Mouse (Mus musculus) MEL (cell line): ENCODE measurements at regions not wholly inside any gene's neighbourhood (a gene's known extent, or its start where the extent isn't known, plus 50 kb on each side); places are given as distances from the start of the nearest gene placed in this dataset.

Experiments used
- CHD1 ChIP-seq: IDR thresholded peaks from 2 replicates; pipeline ENCODE4 v1.6.1; 2012; ENCODE audit warnings: low read depth, mild to moderate bottlenecking, inconsistent platforms, low read length, improper control_type of control experiment
- CHD2 ChIP-seq: IDR thresholded peaks from 2 replicates; pipeline ENCODE4 v1.6.1; 2011; ENCODE audit warnings: low read length, improper control_type of control experiment
- CTCF ChIP-seq, 3 experiments: IDR thresholded peaks in 2 of 3; conservative IDR thresholded peaks in 1 of 3; 2 replicates each; pipeline ENCODE4 v1.5.1; 2011 to 2012; ENCODE audit warnings: low read length in 3 of 3, low read depth in 2 of 3, mild to moderate bottlenecking in 2 of 3, improper control_type of control experiment in 1 of 3, inconsistent platforms in 1 of 3, mixed read lengths in 1 of 3, moderate library complexity in 1 of 3; ENCODE audit not compliant: control insufficient read depth in 1 of 3, insufficient read depth in 1 of 3, poor library complexity in 1 of 3, severe bottlenecking in 1 of 3
- E2F4 ChIP-seq: IDR thresholded peaks from 2 replicates; pipeline ENCODE4 v1.6.1; 2011; ENCODE audit warnings: low read depth, low read length, improper control_type of control experiment, borderline replicate concordance
- EP300 ChIP-seq, 2 experiments: IDR thresholded peaks; 2 replicates each; pipeline ENCODE4 v1.6.1; 2011; ENCODE audit warnings: improper control_type of control experiment in 2 of 2, low read length in 2 of 2, low read depth in 1 of 2, mild to moderate bottlenecking in 1 of 2
- HCFC1 ChIP-seq: IDR thresholded peaks from 2 replicates; pipeline ENCODE4 v1.6.1; 2012; ENCODE audit warnings: low read depth, mild to moderate bottlenecking, inconsistent platforms, low read length, improper control_type of control experiment, moderate library complexity
- JUND ChIP-seq: IDR thresholded peaks from 2 replicates; pipeline ENCODE4 v1.6.1; 2011; ENCODE audit warnings: low read depth, mild to moderate bottlenecking, improper control_type of control experiment, low read length
- NRF1 ChIP-seq: IDR thresholded peaks from 2 replicates; pipeline ENCODE4 v1.6.1; 2014; ENCODE audit warnings: low read depth, mild to moderate bottlenecking, inconsistent platforms, low read length, improper control_type of control experiment, moderate library complexity; ENCODE audit not compliant: poor library complexity, insufficient read depth, severe bottlenecking
- POLR2A ChIP-seq, 2 experiments: IDR thresholded peaks; 2 replicates each; pipeline ENCODE4 v1.6.1; 2011 to 2012; ENCODE audit warnings: low read length in 2 of 2, mild to moderate bottlenecking in 2 of 2, control low read depth in 1 of 2, improper control_type of control experiment in 1 of 2, low read depth in 1 of 2, moderate library complexity in 1 of 2; ENCODE audit not compliant: control insufficient read depth in 1 of 2, insufficient read depth in 1 of 2, poor library complexity in 1 of 2
- TBP ChIP-seq: IDR thresholded peaks from 2 replicates; pipeline ENCODE4 v1.8.0; 2011; ENCODE audit warnings: low read depth, low read length, improper control_type of control experiment
- TCF12 ChIP-seq: IDR thresholded peaks from 2 replicates; pipeline ENCODE4 v1.6.1; 2014; ENCODE audit warnings: low read depth, mild to moderate bottlenecking, inconsistent platforms, low read length, improper control_type of control experiment, moderate library complexity
- UBTF ChIP-seq: IDR thresholded peaks from 2 replicates; pipeline ENCODE4 v1.6.1; 2012; ENCODE audit warnings: low read depth, mild to moderate bottlenecking, inconsistent platforms, low read length, improper control_type of control experiment, moderate library complexity, borderline replicate concordance; ENCODE audit not compliant: insufficient read depth
- ZMIZ1 ChIP-seq: IDR thresholded peaks from 2 replicates; pipeline ENCODE4 v1.6.1; 2012; ENCODE audit warnings: low read depth, mild to moderate bottlenecking, inconsistent platforms, low read length, improper control_type of control experiment, moderate library complexity

DNA sequence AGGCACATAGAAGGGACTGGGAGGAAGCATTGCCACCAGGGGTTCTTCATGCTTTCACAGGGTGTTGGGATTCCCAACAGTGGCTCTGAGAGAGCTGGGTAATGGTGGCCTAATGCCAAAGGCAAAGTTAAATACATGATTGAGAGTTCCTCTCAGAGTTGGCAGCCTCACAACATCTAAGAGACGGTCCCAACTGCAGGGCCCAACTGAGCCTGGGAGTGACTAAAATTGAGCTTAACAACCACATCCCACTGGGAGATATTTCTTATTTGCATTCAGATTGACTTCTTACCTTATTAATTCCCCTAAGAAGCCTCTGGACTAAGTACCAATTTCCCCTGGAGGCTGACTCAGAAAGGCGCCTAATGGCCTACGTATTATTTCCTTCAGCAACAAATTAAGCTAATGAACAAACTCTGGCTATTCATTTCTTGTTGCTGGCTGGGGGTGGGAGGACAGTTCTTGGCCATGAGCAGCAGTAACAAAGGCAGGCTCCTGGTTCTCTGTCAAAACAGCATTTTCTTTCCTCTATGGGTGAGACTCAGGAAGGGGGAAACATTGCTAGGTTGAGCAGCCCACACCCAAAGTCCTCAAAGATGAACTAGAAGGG lies 77.0 kb upstream of the Adra1d start:
- no peak for TF ChIP-seq NRF1
- no peak for TF ChIP-seq JUND
- TF ChIP-seq EP300 (IDR thresholded peaks at IDR 0.05; ENCODE audit: low read depth in 1 of 2, low read length in 2 of 2), result no peak
- TF ChIP-seq CHD2, result no peak
- TF ChIP-seq CTCF (IDR thresholded peaks at IDR 0.05 in 2 of 3, conservative IDR thresholded peaks at IDR 0.05 in 1 of 3; ENCODE audit: control insufficient read depth in 1 of 3, insufficient read depth in 1 of 3, low read depth in 2 of 3, low read length in 3 of 3, poor library complexity in 1 of 3, severe bottlenecking in 1 of 3), result no peak
- no peak for TF ChIP-seq E2F4
- no peak for TF ChIP-seq POLR2A (IDR thresholded peaks at IDR 0.05; ENCODE audit: control insufficient read depth in 1 of 2, insufficient read depth in 1 of 2, low read depth in 1 of 2, low read length in 2 of 2, poor library complexity in 1 of 2)
- no peak for TF ChIP-seq HCFC1
- TF ChIP-seq TCF12, result no peak
- no peak for TF ChIP-seq ZMIZ1
- no peak for TF ChIP-seq TBP
- TF ChIP-seq CHD1, result no peak
- TF ChIP-seq UBTF, result no peak
